Mouse (Mus musculus) adrenal gland, postnatal 10 days (tissue): ENCODE data around the gene Myo19. TPM values are rescaled to one million over a fixed set of nuclear protein-coding genes. Genes with fewer than 3 reads are reported as not detected.

Experiments used
- DNase-seq: peaks from one replicate; pipeline ENCODE4 v3.0.0; 2021; ENCODE audit warnings: mixed read lengths
- microRNA-seq: library from miRNA; unstranded; fragments of <30 nt; microRNA quantifications from one replicate; pipeline ENCODE4 v1.2.0, GENCODE M21; 2021
- total RNA-seq, 2 experiments: library from RNA; stranded (reverse); gene quantifications; 2 replicates each; pipeline ENCODE4 v1.2.3; 2021

The Myo19 gene
- total RNA-seq, 2 experiments from 2014 or later = 16.6 to 20.0 TPM

DNA sequence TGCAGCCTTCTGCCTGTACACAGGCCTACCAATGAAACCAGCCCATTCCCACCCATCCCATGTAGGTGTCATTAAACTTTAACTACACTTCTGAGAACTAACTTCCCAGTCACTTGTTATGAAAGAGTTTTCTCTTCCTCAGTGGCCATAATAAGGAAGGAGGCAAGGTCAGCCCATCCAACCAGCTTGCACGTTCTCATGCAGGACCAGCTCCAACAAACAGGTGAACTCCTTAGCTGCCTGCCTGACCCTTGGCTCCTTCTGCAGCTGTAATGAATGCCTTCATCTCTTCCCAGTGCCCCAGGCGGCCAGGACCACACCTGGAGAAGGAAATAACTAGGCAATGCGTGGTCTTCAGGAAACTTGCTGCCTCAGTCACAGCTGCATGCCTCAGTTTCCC is 65.9 kb downstream of the Myo19 start:
- no peak for DNase-seq

DNA sequence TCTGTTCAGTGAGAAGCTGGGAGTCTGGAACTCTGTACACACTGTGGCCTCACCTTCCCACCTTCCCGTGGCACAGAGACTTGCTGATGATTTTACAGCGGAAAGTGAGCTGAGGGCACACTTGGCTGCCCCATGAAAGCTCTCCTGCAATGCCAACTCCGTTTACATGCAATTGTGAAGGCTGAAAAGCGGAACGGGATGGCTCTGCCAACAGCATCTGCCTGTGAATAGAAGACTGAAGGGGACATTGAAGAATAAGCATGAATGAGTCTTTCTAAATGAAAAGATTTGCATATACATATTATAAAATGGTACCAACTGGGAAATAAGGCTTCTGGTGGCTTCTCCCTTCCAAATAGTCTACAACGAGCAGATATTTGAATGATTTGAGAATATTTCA is 67.3 kb downstream of the Myo19 start:
- no peak for DNase-seq

DNA sequence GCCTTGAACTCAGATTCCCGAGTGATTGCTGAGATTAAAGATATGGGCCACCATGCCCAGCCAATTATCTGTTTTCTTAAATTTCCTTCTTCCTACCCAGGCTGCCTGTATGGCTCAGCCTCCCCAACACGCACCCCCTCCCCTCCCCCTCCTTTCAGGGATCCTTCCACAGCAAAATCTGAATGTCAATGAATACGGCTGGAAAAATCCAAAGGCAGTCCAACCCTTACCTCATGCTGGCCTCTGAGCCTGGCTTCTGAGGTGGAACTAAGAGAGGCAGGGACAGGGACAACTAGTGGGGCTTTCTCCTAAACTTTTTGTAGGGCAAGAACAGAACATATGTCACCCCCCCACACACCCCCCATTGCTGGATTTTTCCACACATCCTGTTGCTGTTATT is 68.2 kb downstream of the Myo19 start:
- no peak for DNase-seq

DNA sequence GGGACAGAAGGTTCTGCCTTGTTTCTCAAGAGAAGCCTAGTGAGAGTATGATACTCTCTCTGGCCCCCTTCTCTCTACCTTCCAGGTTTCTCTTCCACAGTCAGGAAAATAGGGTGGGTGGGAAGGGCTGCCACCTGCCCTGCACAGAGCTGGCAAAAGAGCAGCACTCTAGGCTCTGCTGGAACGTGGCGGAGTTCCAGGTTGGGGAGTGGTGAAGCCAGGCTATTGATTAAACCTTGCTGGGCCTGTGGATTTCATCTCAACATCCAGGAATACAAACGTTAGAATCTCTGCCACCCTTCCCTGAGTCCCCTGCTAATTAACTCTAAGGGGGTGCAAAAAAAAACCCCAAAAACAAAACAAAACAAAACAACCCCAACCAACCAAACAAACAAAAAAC is 68.6 kb downstream of the Myo19 start:
- no peak for DNase-seq

DNA sequence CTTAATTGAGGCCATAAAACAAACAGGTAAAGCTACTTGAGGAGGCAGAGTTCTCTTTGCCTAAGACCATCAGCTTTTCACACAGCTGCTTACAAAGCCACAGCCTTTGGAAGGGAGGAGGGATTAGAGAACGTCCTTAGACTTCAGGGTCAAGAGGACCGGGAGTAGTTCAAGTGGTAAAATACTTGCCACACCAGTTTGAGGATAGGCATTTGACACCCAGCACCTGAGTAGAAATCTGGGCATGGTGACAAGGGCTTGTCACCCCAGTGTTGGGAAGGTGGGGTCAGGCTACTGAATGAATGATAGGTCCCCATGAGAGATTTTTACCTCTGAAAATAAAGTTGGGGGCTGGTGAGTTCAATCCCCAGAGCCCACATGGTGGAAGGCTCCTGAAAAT is 72.7 kb downstream of the Myo19 start:
- DNase-seq = no peak

DNA sequence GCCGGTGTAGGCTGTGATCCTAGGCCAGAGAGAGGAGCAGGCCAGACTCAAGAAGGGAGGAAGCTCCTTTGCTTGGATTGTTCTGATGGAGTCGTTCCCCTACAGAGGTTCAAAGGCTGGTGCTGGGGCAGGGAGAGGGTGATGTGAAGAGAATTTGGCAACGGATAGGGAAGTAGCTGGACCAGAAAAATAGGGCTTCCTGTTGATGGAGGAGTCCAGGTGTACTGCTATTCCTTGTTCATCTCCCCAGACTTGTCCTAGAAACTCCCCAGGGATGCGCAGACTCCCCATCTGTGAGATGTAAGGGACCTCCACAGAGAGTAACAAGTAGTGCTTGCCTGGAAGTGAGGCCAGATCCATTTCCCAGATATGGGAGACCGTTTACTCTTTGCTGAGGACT is 76.5 kb downstream of the Myo19 start:
- DNase-seq = no peak

DNA sequence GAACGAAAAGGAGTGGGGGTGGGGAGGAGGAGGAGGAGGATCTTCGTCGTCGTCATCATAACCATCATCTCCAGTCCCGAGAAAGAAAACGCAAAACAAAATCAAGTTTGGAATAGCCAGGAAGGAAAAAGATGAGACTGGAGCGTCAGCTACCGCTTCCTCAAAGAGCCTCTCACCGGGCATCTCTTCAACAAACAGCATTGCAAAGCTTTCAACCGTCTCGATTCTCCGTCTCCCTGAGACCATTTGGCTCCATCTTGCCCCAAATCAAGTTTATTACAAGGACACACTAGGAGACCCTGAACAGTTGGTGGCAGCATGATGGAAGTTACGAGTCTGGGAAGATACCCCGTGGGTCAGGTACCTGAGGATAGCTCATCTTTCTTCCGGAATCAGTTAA is 77.2 kb downstream of the Myo19 start:
- no peak for DNase-seq

DNA sequence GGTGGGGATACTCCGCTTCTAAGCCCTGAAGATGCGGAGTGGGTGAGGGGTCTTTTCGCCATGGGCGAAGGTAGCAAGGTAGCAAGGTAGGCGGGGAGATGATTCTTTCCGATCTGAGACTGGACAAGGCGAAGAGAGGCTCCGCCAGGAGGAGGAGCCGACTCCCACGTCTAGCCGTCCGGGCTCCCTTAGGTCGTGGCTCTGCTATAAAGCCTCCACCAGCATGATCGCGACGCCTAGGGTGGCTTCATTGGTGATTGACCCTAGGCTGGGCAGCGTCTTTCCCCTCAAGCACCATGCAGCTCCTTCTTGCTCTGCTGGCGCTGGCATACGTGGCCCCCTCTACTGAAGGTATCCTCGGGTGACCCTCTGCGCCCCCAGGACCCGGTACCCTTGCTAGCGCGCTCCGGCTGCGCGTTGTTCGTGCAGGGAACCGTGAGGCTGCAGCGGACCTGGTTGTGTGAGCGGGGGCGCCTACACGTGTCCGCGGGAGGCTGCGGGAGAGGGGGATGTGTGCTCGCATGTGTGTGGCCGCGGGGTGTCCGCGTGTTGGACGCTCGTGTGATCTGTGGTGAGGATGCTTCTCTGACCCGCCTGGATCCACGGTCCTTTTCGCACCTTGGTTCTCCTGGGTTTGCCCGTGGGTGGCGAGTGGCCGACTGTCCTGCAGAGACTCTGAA is 77.8 kb downstream of the Myo19 start, which contains the start of gene Car4:
Gene Car4, plus strand, starts transcription at position 196 of the 680 bp plus-strand sequence.
- peak; percentile 23 for DNase-seq

DNA sequence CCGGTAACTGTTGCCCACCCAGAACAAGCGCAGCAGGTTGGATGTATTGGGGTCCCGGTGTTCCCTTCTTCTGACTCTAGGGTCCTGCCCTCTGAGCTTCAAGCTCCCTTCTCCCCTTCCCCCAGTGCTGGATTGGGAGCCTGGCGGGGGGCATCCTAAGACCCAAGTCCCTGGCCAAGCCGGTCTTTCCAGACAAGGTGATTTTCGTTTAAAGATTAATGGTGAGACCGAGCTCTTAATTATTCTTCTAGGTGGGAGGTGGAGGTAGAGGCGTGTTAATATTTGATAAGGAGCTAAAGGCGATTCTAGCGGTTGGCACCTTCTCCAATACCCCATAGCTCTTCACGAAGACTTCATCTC is 78.3 kb downstream of the Myo19 start:
- no peak for DNase-seq

DNA sequence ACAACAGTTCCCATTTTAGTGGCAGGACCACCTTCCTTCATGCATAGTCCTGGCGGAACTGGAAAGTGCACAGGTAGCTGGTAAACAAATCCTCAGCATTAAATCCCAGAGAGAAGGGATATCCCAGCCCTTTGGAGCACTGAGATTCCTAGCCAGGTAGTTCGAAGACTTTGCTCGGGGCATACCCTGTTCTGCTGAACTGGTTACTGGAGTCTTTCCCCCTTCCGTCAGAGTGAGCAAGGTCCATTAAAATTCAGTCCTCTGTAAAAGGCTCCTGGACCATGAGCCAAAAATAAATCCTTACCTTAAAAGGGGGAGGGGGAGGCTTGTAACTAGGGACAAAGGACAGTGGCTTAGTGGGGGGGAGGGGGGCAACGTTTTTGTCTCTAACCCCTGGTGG is 79.2 kb downstream of the Myo19 start:
- DNase-seq = no peak

DNA sequence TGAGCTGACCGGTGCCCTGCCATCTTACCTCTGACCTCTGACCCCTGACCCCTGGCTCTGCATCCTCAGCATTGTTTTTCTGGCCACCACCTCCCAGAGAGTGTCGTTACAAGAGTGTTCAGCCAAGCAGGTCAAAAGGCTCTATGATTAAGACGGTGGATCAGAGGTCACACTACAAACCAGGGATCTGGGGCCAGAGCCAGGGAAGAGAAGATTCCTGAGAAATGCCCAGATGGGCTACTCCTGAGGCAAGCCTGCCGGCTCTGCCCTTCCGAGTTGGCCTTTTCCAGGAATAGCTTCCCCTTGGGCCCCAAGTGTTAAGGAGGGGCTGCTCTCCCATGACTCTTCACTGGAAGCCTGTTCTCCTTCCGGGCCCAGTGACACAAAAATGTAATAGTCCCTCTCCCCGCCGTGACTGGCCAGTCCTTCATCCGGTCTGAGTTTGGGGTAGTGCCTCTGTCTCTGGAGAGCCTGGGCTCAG is 79.8 kb downstream of the Myo19 start:
- DNase-seq = peak; percentile 46

DNA sequence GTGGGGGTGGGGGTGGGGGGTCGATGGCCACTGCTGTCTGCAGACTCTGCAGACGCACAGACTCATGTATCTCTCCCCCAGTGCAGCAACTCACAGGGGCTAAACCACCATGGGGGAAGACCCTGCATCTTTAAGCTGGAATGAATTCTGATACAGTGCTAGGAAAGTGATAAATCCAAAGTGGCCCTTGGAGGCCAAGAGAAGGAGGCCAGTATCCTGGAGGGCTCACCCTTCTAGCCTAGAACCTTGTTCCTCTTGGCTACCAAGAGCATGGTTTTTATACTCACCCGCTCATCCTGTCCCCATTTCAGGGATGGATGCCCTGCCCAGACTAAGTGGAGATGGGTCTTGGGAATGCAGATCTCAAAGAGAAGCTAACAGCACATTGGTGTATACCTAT is 80.3 kb downstream of the Myo19 start:
- no peak for DNase-seq

DNA sequence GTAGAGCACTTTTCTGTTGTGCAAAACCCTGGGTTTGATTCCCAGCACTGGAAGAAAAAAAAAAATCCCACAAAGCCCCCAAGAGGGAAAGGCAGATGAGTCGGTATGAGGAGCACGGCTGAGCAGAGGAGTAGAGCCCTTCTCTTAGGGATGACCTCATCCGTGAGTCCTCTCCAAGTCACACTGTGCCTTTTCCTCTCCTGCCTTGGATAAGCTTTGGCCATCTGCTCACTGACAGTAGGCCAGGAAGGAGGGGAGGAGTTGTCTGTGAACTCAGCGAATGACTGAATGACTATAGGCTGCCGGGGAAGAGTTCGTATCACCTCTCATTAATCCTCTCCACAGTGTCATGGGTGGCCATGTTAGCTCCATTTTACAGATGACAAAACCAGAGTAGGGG is 80.8 kb downstream of the Myo19 start:
- no peak for DNase-seq

Small RNA genes lying within 50 kb of the gene (microRNA-seq; reads per million reads assigned to microRNA genes)
- gene Gm23564 = not detected

Other genes starting within 250 kb of the Myo19 start
- gene Mrm1, start 60.6 kb upstream of the Myo19 start, total RNA-seq = 10 to 100 TPM; 14.0 to 22.7 TPM
- gene Dhrs11, start 51.2 kb upstream of the Myo19 start, total RNA-seq = 10 to 100 TPM; 40.8 to 45.8 TPM
- 10 to 100 TPM; 65.3 to 75.2 TPM for gene Ggnbp2, start 9.3 kb upstream of the Myo19 start, total RNA-seq
- 1 to 10 TPM; 7.1 to 8.3 TPM for gene Pigw, start 137 bp downstream of the Myo19 start, total RNA-seq
- gene Znhit3, start 36.2 kb downstream of the Myo19 start, total RNA-seq = 10 to 100 TPM; 10.8 TPM
- 10 to 100 TPM; 41.2 to 53.6 TPM for gene Car4, start 77.6 kb downstream of the Myo19 start, total RNA-seq